Mouse (Mus musculus) heart, adult 8-10 months (tissue): ENCODE measurements around the gene Col25a1. TPM values are rescaled to one million over a fixed set of nuclear protein-coding genes. Genes with fewer than 3 reads are reported as not detected.

ENCODE experiments used
- DNase-seq: peaks from one replicate; pipeline ENCODE4 v3.0.0; 2022; ENCODE audit warnings: low spot score
- total RNA-seq, 4 experiments: library from RNA; stranded (reverse); gene quantifications; 2 replicates each; pipeline ENCODE4 v1.2.4; 2022

Col25a1 gene
- total RNA-seq, 4 experiments from 2014 or later: 0.20 to 0.34 (median 0.23) TPM

DNA sequence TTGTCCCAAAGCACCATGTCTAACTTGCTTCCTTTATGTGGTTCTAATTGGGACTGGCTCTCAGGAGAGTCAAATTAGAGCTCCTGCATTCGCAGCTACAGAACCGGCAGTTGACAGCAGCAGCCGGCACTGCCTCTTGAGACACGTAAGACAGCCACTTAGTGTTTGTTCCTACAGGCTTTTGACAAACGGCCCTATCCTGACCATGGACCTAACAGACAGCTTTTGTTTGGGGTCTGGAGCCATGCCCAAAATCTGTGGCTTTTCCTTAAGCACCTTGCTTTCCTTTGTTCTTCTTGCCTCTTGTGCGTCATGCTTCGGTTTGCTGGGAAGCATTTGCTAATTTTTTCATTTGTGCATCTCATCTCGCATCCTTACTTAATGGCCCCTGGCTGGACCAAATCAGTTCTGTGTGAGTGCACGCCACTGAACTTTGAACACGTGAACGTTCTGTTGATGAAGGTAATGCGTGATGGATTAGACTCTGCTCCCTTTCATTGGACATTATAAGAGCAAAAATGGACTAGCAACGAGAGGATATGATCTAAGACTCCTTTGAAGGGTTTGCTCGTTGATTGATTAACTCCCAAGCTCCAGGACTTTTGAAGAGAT is 179.5 kb downstream of the Col25a1 start:
- DNase-seq: no peak

- no peak for DNase-seq
These were observed 181.9 kb downstream of the Col25a1 start for GRCm38 (mm10) chr3:130313246-130313645.

DNA sequence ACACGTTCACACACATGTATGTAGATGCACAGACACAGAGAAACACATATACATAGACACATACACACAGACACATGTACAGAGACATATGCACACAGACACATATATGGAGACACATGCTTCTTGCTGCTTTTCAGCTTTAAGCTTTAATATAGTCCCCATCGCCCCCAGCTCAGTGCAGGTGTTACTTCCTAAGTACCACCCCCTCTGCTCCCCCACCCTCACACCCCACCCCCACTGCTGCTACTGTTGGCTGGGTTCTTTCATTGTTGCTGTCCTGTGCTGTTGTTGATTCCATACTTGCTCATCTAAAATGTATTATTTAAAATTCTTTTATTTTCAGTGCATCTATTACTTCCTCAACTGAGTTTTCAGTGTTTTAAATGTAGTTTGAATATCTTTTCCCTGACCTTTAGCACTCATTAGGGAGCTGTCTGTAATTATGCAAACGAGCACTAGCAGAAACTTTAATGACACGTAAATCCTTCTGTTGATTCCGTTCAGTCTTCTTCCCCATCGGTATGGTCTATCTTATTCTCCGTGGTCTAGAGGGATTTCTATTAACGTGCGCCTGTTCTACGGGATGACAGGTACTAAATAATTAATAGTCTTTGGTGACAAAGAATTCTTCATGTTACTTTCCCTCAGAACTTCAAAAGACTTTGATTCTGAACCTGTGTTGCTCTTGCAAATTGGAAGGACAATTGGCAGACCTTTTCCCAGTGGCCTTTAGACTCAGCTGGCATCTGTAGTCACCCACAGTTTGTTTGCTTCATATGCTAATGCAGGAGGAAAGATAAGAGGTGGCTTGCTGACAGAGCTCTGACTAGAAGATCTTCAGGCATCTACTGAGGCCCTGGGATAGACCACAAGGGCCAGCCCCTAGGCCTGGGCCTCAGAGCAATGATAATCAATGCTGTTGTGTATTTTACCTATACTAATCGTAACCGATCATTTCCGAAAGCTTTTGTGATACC is 196.0 kb downstream of the Col25a1 start:
- DNase-seq: no peak

- DNase-seq: no peak
These were observed 197.6 kb downstream of the Col25a1 start for GRCm38 (mm10) chr3:130328909-130329308.

DNA sequence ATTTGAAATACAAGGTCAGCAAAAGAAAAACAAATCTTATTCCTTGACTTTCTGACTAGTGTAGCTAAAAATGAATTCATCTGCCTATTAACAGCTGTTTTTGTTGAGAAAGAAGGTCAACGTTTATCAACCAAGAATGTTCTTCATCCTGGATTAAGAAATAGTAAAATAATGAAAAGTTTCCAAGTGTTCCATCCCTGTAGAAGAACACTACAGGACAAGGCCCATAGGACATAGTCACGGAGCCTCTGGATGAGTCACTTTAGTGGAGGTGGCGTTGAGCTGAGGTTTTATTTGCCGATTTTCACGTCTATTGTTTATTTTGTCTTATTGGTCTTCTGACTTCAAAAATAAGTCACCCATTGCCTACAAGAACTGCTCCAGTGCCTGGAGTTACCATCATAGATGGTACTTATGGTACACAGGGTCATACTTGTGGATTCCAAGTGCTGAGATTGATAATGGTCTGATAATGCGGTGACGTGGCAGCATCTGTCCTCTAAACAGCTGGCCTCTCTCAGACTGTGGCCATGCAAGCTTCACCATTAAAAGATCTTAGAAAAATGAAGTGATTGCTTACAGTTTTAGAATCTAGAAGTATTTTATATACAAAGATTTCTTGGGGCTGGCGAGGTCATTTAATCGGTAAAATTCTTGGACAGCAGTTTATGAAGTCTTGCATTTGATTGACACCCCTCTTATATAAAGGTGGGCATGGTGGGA is 198.7 kb downstream of the Col25a1 start:
- DNase-seq: no peak

GRCm38 (mm10) chr3:130330556-130330950 is 199.3 kb downstream of the Col25a1 start:
- no peak for DNase-seq

DNA sequence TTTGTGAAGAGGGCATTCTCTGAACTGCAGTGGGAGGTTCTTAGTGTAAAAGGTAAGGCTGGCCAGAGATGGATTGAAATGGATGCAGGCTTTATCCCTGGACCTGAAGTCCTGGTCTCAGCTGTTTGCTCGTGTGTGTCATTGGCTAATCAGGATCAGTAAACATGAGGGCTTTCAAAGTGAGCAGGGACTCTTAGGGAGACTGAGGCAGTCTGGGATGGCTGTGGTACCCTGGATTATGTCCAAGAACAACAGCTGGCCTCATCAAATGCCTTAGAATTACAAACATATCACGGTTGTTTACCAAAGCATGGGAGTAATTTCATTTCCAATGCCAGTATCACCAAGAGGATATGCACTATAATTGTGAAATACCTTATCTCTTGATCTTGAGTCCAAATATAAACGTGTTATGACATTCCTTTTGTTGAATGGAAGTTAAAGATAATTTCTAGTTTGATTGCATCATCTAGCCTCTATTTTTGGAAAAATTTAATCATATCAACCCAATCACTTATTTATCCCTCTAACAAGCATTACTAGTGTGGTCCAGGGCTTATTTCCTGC is 201.1 kb downstream of the Col25a1 start:
- no peak for DNase-seq

DNA sequence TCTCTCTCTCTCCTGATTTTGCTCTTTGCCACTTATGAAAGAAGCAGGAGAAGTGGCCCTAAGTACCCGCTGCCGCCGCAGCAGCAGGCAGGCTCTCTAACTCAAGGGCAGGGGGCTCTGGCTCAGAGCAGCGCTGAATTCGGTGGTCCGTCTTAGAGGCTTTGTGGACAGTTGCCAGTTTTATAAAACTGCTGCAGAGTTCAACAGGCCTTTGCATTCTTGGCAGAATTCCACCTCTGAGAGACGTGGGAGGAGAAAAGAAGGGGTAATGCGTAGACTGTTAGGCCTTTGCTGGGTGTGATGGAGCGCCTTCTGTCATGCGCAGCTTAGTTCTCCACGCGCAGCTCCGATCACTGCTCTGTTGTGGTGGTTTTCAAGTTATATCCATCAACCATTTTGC is 206.6 kb downstream of the Col25a1 start:
- DNase-seq: peak; percentile 24

GRCm38 (mm10) chr3:130338371-130338770 is 207.1 kb downstream of the Col25a1 start:
- DNase-seq: no peak

DNA sequence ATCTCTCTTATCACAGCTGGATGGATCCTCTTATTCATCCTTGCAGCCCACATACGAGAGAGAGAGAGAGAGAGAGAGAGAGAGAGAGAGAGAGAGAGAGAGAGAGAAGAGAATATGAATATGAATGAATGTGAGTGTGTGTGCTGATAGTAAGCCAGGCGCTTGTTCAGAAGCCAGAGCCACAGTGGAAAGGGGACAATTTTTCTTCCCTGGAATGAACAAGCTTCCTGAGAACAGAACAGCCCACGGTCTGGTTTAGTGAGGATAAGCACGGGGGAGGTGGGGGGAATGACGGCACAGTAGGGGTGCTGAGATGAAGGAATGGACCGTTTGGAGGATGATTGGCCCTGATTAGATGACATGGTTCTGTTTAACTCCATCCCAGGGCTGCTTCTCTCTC is 218.9 kb downstream of the Col25a1 start:
- no peak for DNase-seq

DNA sequence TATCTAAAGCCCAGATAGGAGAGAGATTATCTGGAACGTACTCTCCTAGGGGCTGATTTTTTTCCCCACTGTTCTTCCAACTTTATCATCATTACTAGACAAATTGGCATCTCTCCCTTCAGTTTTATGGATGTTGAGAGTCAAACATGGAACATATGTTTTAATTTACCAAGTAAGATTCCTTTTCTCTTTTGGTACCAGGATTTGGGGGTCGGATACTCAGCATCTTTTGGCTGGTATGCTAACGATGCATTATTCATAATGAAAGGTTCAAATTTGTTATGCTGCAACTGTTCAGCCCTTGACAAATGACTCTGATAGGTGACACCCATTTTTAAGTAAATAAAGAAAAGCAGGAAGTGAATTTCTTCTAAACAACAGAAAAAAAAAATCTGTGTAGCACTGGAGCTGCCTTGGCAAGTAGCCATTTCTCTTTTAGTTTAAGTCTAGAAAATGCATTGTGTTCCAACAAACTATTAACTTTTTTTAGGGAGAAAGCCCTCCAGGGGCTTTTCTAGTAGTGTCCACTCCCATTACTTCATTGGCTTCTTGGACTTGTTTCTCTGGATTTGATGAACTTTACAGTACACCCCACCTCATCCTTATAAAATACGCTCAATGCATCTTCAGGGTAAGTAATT is 223.2 kb downstream of the Col25a1 start:
- no peak for DNase-seq

DNA sequence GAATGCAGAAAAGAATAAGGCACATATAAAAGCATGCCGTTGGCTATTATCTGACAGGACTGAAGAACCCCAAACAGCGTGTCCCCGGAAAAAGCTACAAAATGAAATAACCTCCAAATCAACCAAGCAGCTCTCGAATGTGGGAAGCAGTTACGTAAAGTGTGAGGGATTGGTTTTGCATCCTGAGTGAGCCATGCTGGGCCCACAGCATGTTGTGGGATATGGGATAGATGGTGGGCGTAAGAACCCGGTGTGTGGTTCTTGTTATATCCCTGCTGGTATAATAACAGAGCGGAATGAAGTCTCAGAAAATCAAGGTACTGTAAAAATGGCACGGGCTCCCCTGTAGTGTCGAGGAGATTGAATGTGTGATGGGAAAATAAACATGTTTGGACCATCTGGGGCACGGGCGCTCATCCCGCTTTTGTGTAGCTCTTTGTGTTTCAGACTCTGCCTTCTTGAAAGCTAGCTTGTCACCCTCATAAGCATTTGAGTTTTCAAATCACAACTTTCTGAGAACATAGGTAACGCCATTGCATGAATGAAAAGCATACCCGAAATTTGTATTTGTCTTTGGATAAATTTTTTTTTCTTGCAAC is 225.4 kb downstream of the Col25a1 start:
- no peak for DNase-seq

DNA sequence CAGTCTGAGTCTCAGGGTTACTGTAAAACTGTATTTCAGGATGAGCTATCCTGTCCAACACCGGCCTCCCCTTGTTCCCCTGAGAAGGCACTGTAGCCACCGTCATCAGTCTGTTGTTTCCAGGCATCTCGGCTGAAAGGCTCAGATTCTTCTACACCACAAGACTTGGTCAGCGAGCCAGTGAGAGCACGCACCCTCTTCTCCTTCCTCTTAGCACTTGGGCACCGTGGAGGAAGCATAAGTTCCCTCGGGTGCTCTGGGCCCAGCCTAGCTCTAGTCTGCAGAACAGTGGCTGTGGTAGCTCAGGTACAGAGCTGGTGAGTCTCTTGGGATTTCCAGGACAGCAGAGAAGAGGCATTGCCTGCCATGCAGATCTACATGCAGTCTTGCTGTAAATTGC is 229.5 kb downstream of the Col25a1 start:
- no peak for DNase-seq

DNA sequence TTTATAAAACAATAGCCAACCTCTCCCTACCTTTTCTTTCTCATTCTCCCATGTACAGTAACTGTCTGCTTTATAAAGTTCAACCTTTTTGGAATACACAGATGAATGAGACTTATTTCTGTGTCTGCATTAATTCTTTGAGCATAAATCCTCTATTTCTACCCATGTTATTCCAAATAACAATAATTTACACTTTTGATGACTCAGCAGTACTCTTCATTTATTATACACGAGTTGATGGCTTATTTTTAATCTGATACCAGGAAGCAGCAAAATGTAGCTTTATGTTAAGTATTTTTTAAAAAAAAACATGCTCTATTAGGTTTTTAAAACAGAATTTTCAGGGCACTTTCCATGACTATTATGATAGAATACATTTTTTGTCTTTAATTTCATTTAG is 230.6 kb downstream of the Col25a1 start:
- no peak for DNase-seq

DNA sequence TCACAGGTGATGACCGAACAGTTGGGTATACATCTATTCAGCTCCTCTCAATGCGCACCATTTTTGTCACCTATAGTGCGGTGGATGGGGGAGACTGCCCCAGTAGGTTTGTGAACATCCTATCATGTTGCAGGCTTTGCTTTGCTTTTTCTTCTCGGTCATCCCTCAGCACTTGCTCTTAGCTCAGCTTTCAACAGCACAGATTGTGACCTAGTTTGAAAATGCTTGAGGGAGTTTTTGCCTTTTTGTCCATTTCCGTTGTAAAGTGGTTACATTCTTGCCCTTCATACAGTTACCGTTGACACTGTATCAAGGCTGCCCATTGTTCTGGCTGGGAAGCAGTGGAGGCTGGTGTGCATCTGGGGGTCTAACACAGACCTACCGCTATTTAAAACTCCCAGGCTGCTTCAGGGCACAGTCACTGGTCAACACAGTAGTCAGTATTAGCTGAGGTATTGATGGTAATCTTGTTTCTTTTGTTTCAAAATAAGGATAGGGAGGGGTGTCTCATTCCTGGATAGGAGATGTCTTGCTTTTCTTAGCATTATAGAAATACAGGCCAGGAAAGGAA is 231.6 kb downstream of the Col25a1 start:
- no peak for DNase-seq

GRCm38 (mm10) chr3:130366917-130367610 is 235.8 kb downstream of the Col25a1 start:
- no peak for DNase-seq

DNA sequence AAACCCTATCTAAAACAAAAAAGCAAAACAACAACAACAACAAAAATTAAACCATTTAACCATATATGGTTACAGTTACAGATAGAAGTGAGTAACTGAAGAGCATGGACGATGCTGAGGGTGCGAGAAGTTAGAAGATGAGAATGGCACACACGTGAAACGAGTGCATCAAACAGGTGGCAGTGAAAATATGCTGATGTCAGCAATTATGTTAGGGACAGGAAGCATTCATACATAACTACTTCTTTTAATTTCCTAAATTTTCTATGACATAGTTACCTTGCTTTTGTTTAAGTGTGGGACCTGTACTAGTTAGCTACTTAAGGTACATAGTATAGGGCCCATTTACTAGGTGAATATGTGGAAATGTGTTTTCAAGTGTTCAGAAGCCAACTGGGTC is 237.1 kb downstream of the Col25a1 start:
- no peak for DNase-seq

DNA sequence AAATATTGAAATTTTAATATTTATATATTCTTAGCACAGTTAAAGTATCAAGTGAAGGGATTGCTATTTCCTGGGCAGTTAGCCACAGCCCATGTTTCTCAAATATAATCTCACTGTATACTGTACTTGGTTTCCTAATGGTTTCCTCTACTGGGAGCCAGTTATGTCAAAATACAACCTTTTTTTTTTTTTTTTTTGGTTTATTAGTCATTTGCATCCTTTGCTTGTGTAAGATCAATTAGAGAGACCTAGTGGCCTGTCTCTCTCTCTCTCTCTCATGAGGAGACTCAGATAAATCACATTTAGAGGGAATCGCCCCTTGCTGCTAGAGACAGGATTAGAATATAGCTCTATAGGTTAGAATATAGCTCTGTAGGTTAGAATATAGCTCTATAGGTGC is 237.8 kb downstream of the Col25a1 start:
- no peak for DNase-seq

- DNase-seq: no peak
These were observed 238.9 kb downstream of the Col25a1 start for GRCm38 (mm10) chr3:130370167-130370566.

GRCm38 (mm10) chr3:130373145-130373544 is 241.8 kb downstream of the Col25a1 start:
- DNase-seq: no peak
